Mouse (Mus musculus): ENCODE measurements at regions not wholly inside any gene's neighbourhood (a gene's known extent, or its start where the extent isn't known, plus 50 kb on each side); places are given as distances from the start of the nearest gene placed in this dataset.

- no peak for TF ChIP-seq CTCF (conservative IDR thresholded peaks at IDR 0.05; ENCODE audit: low read length)
- TF ChIP-seq NANOG (IDR thresholded peaks at IDR 0.05; ENCODE audit: borderline replicate concordance, low read length), result no peak
Observed at GRCm38 (mm10) chr10:119027241-119027901, 157.4 kb upstream of the Dyrk2 start.

Data from E14TG2a.4 (cell line).